Mouse (Mus musculus) MEL (cell line): ENCODE data around the gene Slc25a20.

ENCODE experiments used
- CHD1 ChIP-seq: IDR thresholded peaks from 2 replicates; pipeline ENCODE4 v1.6.1; 2012; ENCODE audit warnings: low read depth, mild to moderate bottlenecking, inconsistent platforms, low read length, improper control_type of control experiment
- CHD2 ChIP-seq: IDR thresholded peaks from 2 replicates; pipeline ENCODE4 v1.6.1; 2011; ENCODE audit warnings: low read length, improper control_type of control experiment
- CTCF ChIP-seq, 3 experiments: IDR thresholded peaks in 2 of 3; conservative IDR thresholded peaks in 1 of 3; 2 replicates each; pipeline ENCODE4 v1.5.1; 2011 to 2012; ENCODE audit warnings: low read length in 3 of 3, low read depth in 2 of 3, mild to moderate bottlenecking in 2 of 3, improper control_type of control experiment in 1 of 3, inconsistent platforms in 1 of 3, mixed read lengths in 1 of 3, moderate library complexity in 1 of 3; ENCODE audit not compliant: control insufficient read depth in 1 of 3, insufficient read depth in 1 of 3, poor library complexity in 1 of 3, severe bottlenecking in 1 of 3
- EP300 ChIP-seq, 2 experiments: IDR thresholded peaks; 2 replicates each; pipeline ENCODE4 v1.6.1; 2011; ENCODE audit warnings: improper control_type of control experiment in 2 of 2, low read length in 2 of 2, low read depth in 1 of 2, mild to moderate bottlenecking in 1 of 2
- GATA1 ChIP-seq: IDR thresholded peaks from 2 replicates; pipeline ENCODE4 v1.6.1; 2011; ENCODE audit warnings: low read depth, low read length, improper control_type of control experiment
- MAX ChIP-seq: IDR thresholded peaks from 2 replicates; pipeline ENCODE4 v1.6.1; 2011; ENCODE audit warnings: low read length, improper control_type of control experiment
- POLR2A ChIP-seq, 2 experiments: IDR thresholded peaks; 2 replicates each; pipeline ENCODE4 v1.6.1; 2011 to 2012; ENCODE audit warnings: low read length in 2 of 2, mild to moderate bottlenecking in 2 of 2, control low read depth in 1 of 2, improper control_type of control experiment in 1 of 2, low read depth in 1 of 2, moderate library complexity in 1 of 2; ENCODE audit not compliant: control insufficient read depth in 1 of 2, insufficient read depth in 1 of 2, poor library complexity in 1 of 2
- POLR2AphosphoS2 ChIP-seq: IDR thresholded peaks from 2 replicates; pipeline ENCODE4 v1.6.1; 2011; ENCODE audit warnings: low read length, improper control_type of control experiment
- SIN3A ChIP-seq: IDR thresholded peaks from 2 replicates; pipeline ENCODE4 v1.6.1; 2012; ENCODE audit warnings: low read length, improper control_type of control experiment, inconsistent platforms
- TBP ChIP-seq: IDR thresholded peaks from 2 replicates; pipeline ENCODE4 v1.8.0; 2011; ENCODE audit warnings: low read depth, low read length, improper control_type of control experiment
- TCF12 ChIP-seq: IDR thresholded peaks from 2 replicates; pipeline ENCODE4 v1.6.1; 2014; ENCODE audit warnings: low read depth, mild to moderate bottlenecking, inconsistent platforms, low read length, improper control_type of control experiment, moderate library complexity
- ZC3H11A ChIP-seq: IDR thresholded peaks from 2 replicates; pipeline ENCODE4 v1.6.1; 2012; ENCODE audit warnings: low read depth, mild to moderate bottlenecking, inconsistent platforms, low read length, improper control_type of control experiment
- ZMIZ1 ChIP-seq: IDR thresholded peaks from 2 replicates; pipeline ENCODE4 v1.6.1; 2012; ENCODE audit warnings: low read depth, mild to moderate bottlenecking, inconsistent platforms, low read length, improper control_type of control experiment, moderate library complexity

GRCm38 (mm10) chr9:108617301-108617700 lies 44.6 kb upstream of the Slc25a20 start:
- TF ChIP-seq TBP (no peak), CHD2 (no peak), CTCF (IDR thresholded peaks at IDR 0.05 in 2 of 3, conservative IDR thresholded peaks at IDR 0.05 in 1 of 3; ENCODE audit: control insufficient read depth in 1 of 3, insufficient read depth in 1 of 3, low read depth in 2 of 3, low read length in 3 of 3, poor library complexity in 1 of 3, severe bottlenecking in 1 of 3) (no peak), TCF12 (no peak), MAX (no peak), POLR2A (IDR thresholded peaks at IDR 0.05; ENCODE audit: control insufficient read depth in 1 of 2, insufficient read depth in 1 of 2, low read depth in 1 of 2, low read length in 2 of 2, poor library complexity in 1 of 2) (no peak), POLR2AphosphoS2 (no peak), ZMIZ1 (no peak), CHD1 (no peak), SIN3A (no peak), ZC3H11A (no peak), GATA1 (no peak), EP300 (IDR thresholded peaks at IDR 0.05; ENCODE audit: low read depth in 1 of 2, low read length in 2 of 2) (no peak)
